9 mouse cellular contexts compared by ENCODE assay signal in the genomic region with DNA sequence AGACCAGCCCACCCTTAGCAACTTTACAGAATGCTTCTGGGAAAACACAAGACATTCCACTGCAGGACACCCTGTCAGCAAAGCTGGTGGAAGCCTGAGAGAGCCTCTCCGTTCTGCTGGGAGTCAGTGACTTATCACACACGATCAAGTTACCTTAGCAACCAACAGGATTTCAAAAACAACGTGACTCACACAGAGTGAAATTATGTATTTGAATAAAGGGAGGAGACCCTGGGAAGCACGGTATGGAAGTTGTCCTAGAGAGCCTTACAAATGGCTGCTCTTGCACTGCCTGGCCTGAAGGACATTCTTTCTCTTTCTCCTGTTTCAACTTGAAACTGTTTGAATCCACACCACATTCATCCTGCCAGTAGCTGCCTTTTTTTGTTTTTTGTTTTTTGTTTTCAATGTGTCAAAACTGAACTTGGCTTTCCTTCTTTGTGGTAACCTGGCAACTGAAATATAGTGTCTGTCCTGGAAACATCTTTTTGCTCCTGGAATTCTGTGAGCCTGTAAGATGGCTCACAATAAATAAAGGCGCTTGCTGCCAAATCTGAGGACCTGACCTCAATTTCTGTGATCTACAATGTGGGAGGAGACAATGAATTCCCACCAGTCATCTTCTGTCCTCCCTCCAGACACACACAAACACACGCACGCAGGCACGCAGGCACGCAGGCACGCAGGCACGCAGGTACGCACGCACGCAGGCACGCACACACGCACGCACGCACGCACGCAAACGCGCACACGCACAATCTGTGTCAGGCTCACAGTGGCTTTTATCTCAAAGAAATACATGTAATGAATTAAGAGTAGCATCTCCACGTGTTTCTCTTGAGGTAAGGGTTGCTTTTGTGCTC. TPM values are rescaled to one million over a fixed set of nuclear protein-coding genes. Genes with fewer than 3 reads are reported as not detected.
DNase-seq lines count a peak whose midpoint lies in the region; ATAC-seq lines count a peak whose summit lies in the region.
"Had no signal": no experiment of that assay in that cellular context is flagged by ENCODE, and none has a peak within 500 bp of the region (broad histone marks: within the 10 kb centered on the region; RNA-seq: fewer than 3 reads in every experiment).

No protein-coding gene starts in this region.

- H3K27ac ChIP-seq in hindbrain, embryonic 10.5 days: peak overlapping the region; percentile 35; the same call in 1 of the 2 replicates
- no peak overlapping the region for H3K27ac ChIP-seq in hindbrain, embryonic 12.5 days
- H3K27ac ChIP-seq in intestine, embryonic 16.5 days (ENCODE audit: low read length): no peak overlapping the region

- no peaks in the 10 kb centered on the region for H3K27me3 ChIP-seq in hindbrain, embryonic 10.5 days (ENCODE audit: insufficient read depth, poor library complexity, severe bottlenecking)
- no peaks in the 10 kb centered on the region for H3K27me3 ChIP-seq in hindbrain, embryonic 12.5 days
- no peaks in the 10 kb centered on the region for H3K27me3 ChIP-seq in intestine, embryonic 16.5 days (replicated peaks; ENCODE audit: control insufficient read depth, insufficient read depth, low read length)

- intact Hi-C loops in heart, postnatal 36 days (cut with DNase I): no loop called here

- H3K4me3 ChIP-seq in hindbrain, embryonic 10.5 days: no peak overlapping the region
- no peak overlapping the region for H3K4me3 ChIP-seq in hindbrain, embryonic 12.5 days
- no peak overlapping the region for H3K4me3 ChIP-seq in intestine, embryonic 16.5 days (ENCODE audit: low read length)

- H3K4me1 ChIP-seq in hindbrain, embryonic 10.5 days (replicated peaks): peaks cover 13% of the 10 kb centered on the region; the same call in 1 of the 2 replicates
- H3K4me1 ChIP-seq in hindbrain, embryonic 12.5 days: peaks cover 5% of the 10 kb centered on the region; the same call in 1 of the 2 replicates
- H3K4me1 ChIP-seq in intestine, embryonic 16.5 days (ENCODE audit: control insufficient read depth, insufficient read depth, low read length): no peaks in the 10 kb centered on the region; the same call in 1 of the 2 replicates

- no peak overlapping the region for H3K9ac ChIP-seq in hindbrain, embryonic 12.5 days
- no peak overlapping the region for H3K9ac ChIP-seq in intestine, embryonic 16.5 days (ENCODE audit: low read depth, low read length)

- no peak for ATAC-seq in hindbrain, embryonic 12.5 days (ENCODE audit: low FRiP score)
- ATAC-seq in intestine, embryonic 16.5 days: peak; percentile 77
- ATAC-seq in monocyte, adult 5-6 weeks (replicated peaks; ENCODE audit: insufficient number of reproducible peaks, low FRiP score, low TSS enrichment, poor library complexity, severe bottlenecking): no peak

- H3K9me3 ChIP-seq in hindbrain, embryonic 10.5 days: no peaks in the 10 kb centered on the region
- H3K9me3 ChIP-seq in hindbrain, embryonic 12.5 days (replicated peaks): no peaks in the 10 kb centered on the region
- no peaks in the 10 kb centered on the region for H3K9me3 ChIP-seq in intestine, embryonic 16.5 days (ENCODE audit: control insufficient read depth, low read length)

- WGBS in hindbrain, embryonic 10.5 days: 80% methylated on average over 24 of the region's 24 CpGs
- WGBS in hindbrain, embryonic 12.5 days: 78% methylated on average over 24 of the region's 24 CpGs
- 71% methylated on average over 24 of the region's 24 CpGs for WGBS in intestine, embryonic 16.5 days

- H3K4me2 ChIP-seq in hindbrain, embryonic 12.5 days (replicated peaks): no peak overlapping the region
- H3K4me2 ChIP-seq in intestine, embryonic 16.5 days (ENCODE audit: low read depth, low read length): no peak overlapping the region

- peak; percentile 12 for DNase-seq in hindbrain, embryonic 10.5 days (ENCODE audit: low spot score)
- peak; percentile 85 for DNase-seq in CD4-positive helper T cell, adult 2 months (ENCODE audit: low read depth, low spot score)
- DNase-seq in WW6 (ENCODE audit: low read depth, low spot score): peak; percentile 5
- no peak for DNase-seq in thymus, postnatal 25 days
- no peak for DNase-seq in heart, postnatal 36 days

- H3K36me3 ChIP-seq in hindbrain, embryonic 10.5 days: no peaks in the 10 kb centered on the region
- no peaks in the 10 kb centered on the region for H3K36me3 ChIP-seq in hindbrain, embryonic 12.5 days
- no peaks in the 10 kb centered on the region for H3K36me3 ChIP-seq in intestine, embryonic 16.5 days (ENCODE audit: control insufficient read depth, insufficient read depth, low read length)

RNA-seq across cellular contexts. Expression of a gene that starts 33.9 kb away (rescaled TPM):
- not detected in 2 replicates for polyA plus RNA-seq in hindbrain, embryonic 10.5 days (2016; fragmentation: Nextera tagmentation; extraction: Ambion mirVana)
- not detected in 2 replicates for polyA plus RNA-seq in hindbrain, embryonic 12.5 days (2016; fragmentation: Nextera tagmentation; extraction: Ambion mirVana)
- not detected in 2 replicates for polyA plus RNA-seq in intestine, embryonic 16.5 days (2015; fragmentation: Nextera tagmentation; extraction: Ambion mirVana)
- total RNA-seq in monocyte, adult 5-6 weeks (2017): 10.5 to 25.9 TPM (median 12.5 TPM) in 3 replicates
- 1 to 10 TPM in 1 of 2 experiments, under 1 TPM in 1; 1.00 to 1.1 TPM for total RNA-seq in heart, postnatal 36 days (2021)
- total RNA-seq: left cerebral cortex, postnatal 14 days had no signal

RNA-seq across cellular contexts. Expression of a gene that starts 57.0 kb away (rescaled TPM):
- 0.13 and 0.20 TPM in 2 replicates for polyA plus RNA-seq in hindbrain, embryonic 10.5 days (2016; fragmentation: Nextera tagmentation; extraction: Ambion mirVana)
- 0.08 and 0.29 TPM in 2 replicates for polyA plus RNA-seq in hindbrain, embryonic 12.5 days (2016; fragmentation: Nextera tagmentation; extraction: Ambion mirVana)
- polyA plus RNA-seq in intestine, embryonic 16.5 days (2015; fragmentation: Nextera tagmentation; extraction: Ambion mirVana): 0.73 and 1.2 TPM in 2 replicates
- 2.6 to 6.4 TPM (median 2.7 TPM) in 3 replicates for total RNA-seq in monocyte, adult 5-6 weeks (2017)
- total RNA-seq in heart, postnatal 36 days (2021): under 1 TPM; 0.14 to 0.22 TPM

Comparison
In these comparisons a context has a peak if more than half of its experiments do, and no peak if none do; other contexts are left out.
1. DNase-seq: peak in hindbrain, embryonic 10.5 days (single experiment), CD4-positive helper T cell, adult 2 months (single experiment) and WW6 (single experiment); none in thymus, postnatal 25 days (single experiment) and heart, postnatal 36 days (0 of 2).